Mouse (Mus musculus): ENCODE results near the gene Asic2. TPM values are rescaled to one million over a fixed set of nuclear protein-coding genes. Genes with fewer than 3 reads are reported as not detected.

Gene Asic2
- polyA plus RNA-seq, 1 experiment = not detected

GRCm38 (mm10) chr11:80848131-80848530 lies 1120.1 kb downstream of the Asic2 start:
- Histone ChIP-seq H3K27me3 (ENCODE audit: control insufficient read depth) (peaks cover 18% of the 10 kb centered on the region), H3K9me3 (ENCODE audit: control insufficient read depth, low read length) (no peaks in the 10 kb centered on the region)
- TF ChIP-seq GATA1 (IDR thresholded peaks at IDR 0.05; ENCODE audit: low read length) (no peak), TAL1 (IDR thresholded peaks at IDR 0.05; ENCODE audit: low read length) (no peak)

GRCm38 (mm10) chr11:80846115-80846514 lies 1122.1 kb downstream of the Asic2 start:
- no peaks in the 10 kb centered on the region for H3K4me1 ChIP-seq (ENCODE audit: control insufficient read depth)
- H3K27me3 ChIP-seq (ENCODE audit: control insufficient read depth) = peaks cover 10% of the 10 kb centered on the region
- no peaks in the 10 kb centered on the region for H3K9me3 ChIP-seq (ENCODE audit: control insufficient read depth, low read length)
- TF ChIP-seq TAL1 (IDR thresholded peaks at IDR 0.05; ENCODE audit: low read length) (no peak), GATA1 (IDR thresholded peaks at IDR 0.05; ENCODE audit: low read length) (no peak)
- no peak overlapping the region for H3K4me3 ChIP-seq (replicated peaks)
- H3K36me3 ChIP-seq (ENCODE audit: control insufficient read depth) = no peaks in the 10 kb centered on the region

More at GRCm38 (mm10) chr11:80848131-80848530, 1120.1 kb downstream of the Asic2 start:
- Histone ChIP-seq H3K36me3 (ENCODE audit: control insufficient read depth) (no peaks in the 10 kb centered on the region), H3K4me3 (replicated peaks) (no peak overlapping the region), H3K4me1 (ENCODE audit: control insufficient read depth) (peaks cover 6% of the 10 kb centered on the region)

- no peak overlapping the region for H3K4me3 ChIP-seq (replicated peaks)
- peaks cover 10% of the 10 kb centered on the region for H3K27me3 ChIP-seq (ENCODE audit: control insufficient read depth)
- TF ChIP-seq GATA1 (IDR thresholded peaks at IDR 0.05; ENCODE audit: low read length) (no peak), TAL1 (IDR thresholded peaks at IDR 0.05; ENCODE audit: low read length) (no peak)
- no peaks in the 10 kb centered on the region for H3K36me3 ChIP-seq (ENCODE audit: control insufficient read depth)
- H3K4me1 ChIP-seq (ENCODE audit: control insufficient read depth) = no peaks in the 10 kb centered on the region
- no peaks in the 10 kb centered on the region for H3K9me3 ChIP-seq (ENCODE audit: control insufficient read depth, low read length)
Observed at GRCm38 (mm10) chr11:80845486-80845885, 1122.8 kb downstream of the Asic2 start.

- peaks cover 10% of the 10 kb centered on the region for H3K27me3 ChIP-seq (ENCODE audit: control insufficient read depth)
- TF ChIP-seq TAL1 (IDR thresholded peaks at IDR 0.05; ENCODE audit: low read length) (no peak), GATA1 (IDR thresholded peaks at IDR 0.05; ENCODE audit: low read length) (no peak)
Observed at GRCm38 (mm10) chr11:80843435-80843834, 1124.8 kb downstream of the Asic2 start.

GRCm38 (mm10) chr11:80838724-80839123 lies 1129.5 kb downstream of the Asic2 start:
- Histone ChIP-seq H3K36me3 (ENCODE audit: control insufficient read depth) (no peaks in the 10 kb centered on the region), H3K4me1 (ENCODE audit: control insufficient read depth) (no peaks in the 10 kb centered on the region), H3K9me3 (ENCODE audit: control insufficient read depth, low read length) (no peaks in the 10 kb centered on the region), H3K4me3 (replicated peaks) (no peak overlapping the region), H3K27me3 (ENCODE audit: control insufficient read depth) (0 out of 2 replicates have a peak, but pooled peaks cover 3% of the 10 kb centered on the region)
- no peak for TF ChIP-seq GATA1 (IDR thresholded peaks at IDR 0.05; ENCODE audit: low read length)
- no peak for TF ChIP-seq TAL1 (IDR thresholded peaks at IDR 0.05; ENCODE audit: low read length)

More at GRCm38 (mm10) chr11:80843435-80843834, 1124.8 kb downstream of the Asic2 start:
- Histone ChIP-seq H3K4me1 (ENCODE audit: control insufficient read depth) (no peaks in the 10 kb centered on the region), H3K4me3 (replicated peaks) (no peak overlapping the region), H3K36me3 (ENCODE audit: control insufficient read depth) (no peaks in the 10 kb centered on the region), H3K9me3 (ENCODE audit: control insufficient read depth, low read length) (no peaks in the 10 kb centered on the region)

GRCm38 (mm10) chr11:80835841-80836240 lies 1132.4 kb downstream of the Asic2 start:
- no peak overlapping the region for H3K4me3 ChIP-seq (replicated peaks)
- no peaks in the 10 kb centered on the region for H3K36me3 ChIP-seq (ENCODE audit: control insufficient read depth)
- no peaks in the 10 kb centered on the region for H3K4me1 ChIP-seq (ENCODE audit: control insufficient read depth)
- TF ChIP-seq GATA1 (IDR thresholded peaks at IDR 0.05; ENCODE audit: low read length) (no peak), TAL1 (IDR thresholded peaks at IDR 0.05; ENCODE audit: low read length) (no peak)
- H3K9me3 ChIP-seq (ENCODE audit: control insufficient read depth, low read length) = no peaks in the 10 kb centered on the region
- H3K27me3 ChIP-seq (ENCODE audit: control insufficient read depth) = 0 out of 2 replicates have a peak, but pooled peaks cover 3% of the 10 kb centered on the region

GRCm38 (mm10) chr11:80835395-80835794 lies 1132.9 kb downstream of the Asic2 start:
- no peaks in the 10 kb centered on the region for H3K9me3 ChIP-seq (ENCODE audit: control insufficient read depth, low read length)
- H3K4me1 ChIP-seq (ENCODE audit: control insufficient read depth) = no peaks in the 10 kb centered on the region
- 0 out of 2 replicates have a peak, but pooled peaks cover 3% of the 10 kb centered on the region for H3K27me3 ChIP-seq (ENCODE audit: control insufficient read depth)
- no peak overlapping the region for H3K4me3 ChIP-seq (replicated peaks)
- TF ChIP-seq GATA1 (IDR thresholded peaks at IDR 0.05; ENCODE audit: low read length) = no peak
- no peak for TF ChIP-seq TAL1 (IDR thresholded peaks at IDR 0.05; ENCODE audit: low read length)
- no peaks in the 10 kb centered on the region for H3K36me3 ChIP-seq (ENCODE audit: control insufficient read depth)

Other genes starting within 250 kb of the Asic2 start
- gene 5530401A14Rik, start 107.8 kb downstream of the Asic2 start, polyA plus RNA-seq (2012) = not detected in 2 replicates
- gene Ccl2, start 67.1 kb upstream of the Asic2 start, polyA plus RNA-seq (2012) = not detected in 2 replicates
- not detected in 2 replicates for gene Gm17268, start 70.1 kb upstream of the Asic2 start, polyA plus RNA-seq (2012)
- gene Ccl7, start 77.3 kb upstream of the Asic2 start, polyA plus RNA-seq (2012) = not detected in 2 replicates
- not detected in 2 replicates for gene Ccl11, start 89.4 kb upstream of the Asic2 start, polyA plus RNA-seq (2012)
- gene Ccl12, start 133.4 kb upstream of the Asic2 start, polyA plus RNA-seq (2012) = not detected in 2 replicates
- gene Ccl8, start 146.7 kb upstream of the Asic2 start, polyA plus RNA-seq (2012) = not detected in 2 replicates